Mouse (Mus musculus) ES-E14 (cell line): ENCODE data around the gene Srcap. TPM values are rescaled to one million over a fixed set of nuclear protein-coding genes. Genes with fewer than 3 reads are reported as not detected.
"Not testable (repeated sequence)": the region's sequence is repeated elsewhere in the genome, so short reads cannot be mapped to it uniquely, and the experiment has no call there.

Experiments used
- DNase-seq: peaks from one replicate; pipeline ENCODE4 v3.0.0-alpha.2; 2013; ENCODE audit warnings: low read depth, low spot score
- H3K27ac ChIP-seq: 2 replicates; pipeline ENCODE4 v1.5.1; 2012; ENCODE audit warnings: low read depth, mild to moderate bottlenecking, low read length, moderate library complexity, mixed read lengths; ENCODE audit not compliant: poor library complexity, insufficient read depth, severe bottlenecking
- H3K36me3 ChIP-seq: 2 replicates; pipeline ENCODE4 v1.6.1; 2012; ENCODE audit warnings: mild to moderate bottlenecking, low read length, moderate library complexity, mixed read lengths; ENCODE audit not compliant: control insufficient read depth, poor library complexity, insufficient read depth, severe bottlenecking
- H3K4me1 ChIP-seq, 2 experiments: fragments of 150-350 bp in 1 of 2; sonication (generic) in 1 of 2; 2 replicates each; pipeline ENCODE4 v1.6.1; 2012; ENCODE audit warnings: low read length in 2 of 2, mild to moderate bottlenecking in 1 of 2, mixed read lengths in 1 of 2; ENCODE audit not compliant: control insufficient read depth in 2 of 2, insufficient read depth in 2 of 2, poor library complexity in 1 of 2
- H3K4me3 ChIP-seq, 2 experiments: fragments of 150-350 bp in 1 of 2; sonication (generic) in 1 of 2; 2 replicates each; pipeline ENCODE4 v1.5.1; 2012; ENCODE audit warnings: low read length in 2 of 2, low read depth in 1 of 2, mild to moderate bottlenecking in 1 of 2, mixed read lengths in 1 of 2; ENCODE audit not compliant: insufficient read depth in 1 of 2, poor library complexity in 1 of 2, severe bottlenecking in 1 of 2
- H3K9ac ChIP-seq: 2 replicates; pipeline ENCODE4 v1.6.1; 2012; ENCODE audit warnings: low read depth, mild to moderate bottlenecking, low read length, mixed read lengths; ENCODE audit not compliant: poor library complexity, insufficient read depth, severe bottlenecking
- H3K9me3 ChIP-seq: fragments of 150-350 bp; sonication (generic); 2 replicates; pipeline ENCODE4 v1.6.1; 2012; ENCODE audit warnings: low read depth, mild to moderate bottlenecking, low read length; ENCODE audit not compliant: control insufficient read depth, insufficient read depth
- CHD2 ChIP-seq: IDR thresholded peaks from 2 replicates; pipeline ENCODE4 v1.6.1; 2014; ENCODE audit warnings: mild to moderate bottlenecking, low read depth, low read length, inconsistent platforms
- HCFC1 ChIP-seq: IDR thresholded peaks from 2 replicates; pipeline ENCODE4 v1.6.1; 2012; ENCODE audit warnings: low read length, inconsistent platforms, borderline replicate concordance; ENCODE audit not compliant: insufficient read depth
- MAFK ChIP-seq: IDR thresholded peaks from 2 replicates; pipeline ENCODE4 v1.6.1; 2014; ENCODE audit warnings: mild to moderate bottlenecking, low read depth, low read length, inconsistent platforms; ENCODE audit not compliant: insufficient read depth
- ZC3H11A ChIP-seq: IDR thresholded peaks from 2 replicates; pipeline ENCODE4 v1.6.1; 2012; ENCODE audit warnings: low read depth, mild to moderate bottlenecking, inconsistent platforms, low read length, borderline replicate concordance
- ZNF384 ChIP-seq: IDR thresholded peaks from 2 replicates; pipeline ENCODE4 v1.6.1; 2012; ENCODE audit warnings: low read depth, low read length, inconsistent platforms
- in situ Hi-C, 2 experiments: fragments of 600-800 bp; cut with MboI; formaldehyde crosslinking; loops; one replicate each; pipeline ENCODE4 v1.15.1; 2025; ENCODE audit warnings: low sequenced_read_pairs in 2 of 2, inconsistent platforms in 1 of 2; ENCODE audit not compliant: unreplicated experiment in 2 of 2
- total RNA-seq: library from RNA; depleted of rRNA; stranded (reverse); fragments of 300-350 nt; gene quantifications from 2 replicates; pipeline ENCODE4 v1.2.3, GENCODE M21; 2012

Srcap gene
- total RNA-seq, 1 experiment: 50.7 TPM

- Histone ChIP-seq H3K27ac (no peak overlapping the region), H3K4me1 (0 out of 4 replicates have a peak, but pooled peaks cover 1 to 3% of the 10 kb centered on the region in 2 experiments), H3K4me3 (no peak overlapping the region), H3K9me3 (no peaks in the 10 kb centered on the region), H3K36me3 (peaks cover 43% of the 10 kb centered on the region), H3K9ac (no peak overlapping the region)
- no peak for TF ChIP-seq MAFK
- TF ChIP-seq CHD2: no peak
- TF ChIP-seq HCFC1: no peak
- no peak for TF ChIP-seq ZNF384
- TF ChIP-seq ZC3H11A: no peak
- in situ Hi-C loops: no loop called here
- no peak for DNase-seq
Measured at GRCm38 (mm10) chr7:127485416-127485815, 26.4 kb upstream of the Srcap start.

GRCm38 (mm10) chr7:127488364-127488763 lies 23.4 kb upstream of the Srcap start:
- in situ Hi-C loops, H3K4me1 ChIP-seq, H3K4me3 ChIP-seq, H3K9ac ChIP-seq, H3K27ac ChIP-seq, DNase-seq, H3K9me3 ChIP-seq: not testable (repeated sequence)
- TF ChIP-seq ZNF384: peak; percentile 64
- H3K36me3 ChIP-seq: peaks cover 39% of the 10 kb centered on the region

GRCm38 (mm10) chr7:127489982-127490381 lies 21.8 kb upstream of the Srcap start:
- TF ChIP-seq HCFC1 (no peak), CHD2 (no peak), MAFK (no peak), ZNF384 (no peak), ZC3H11A (no peak)
- Histone ChIP-seq H3K36me3 (peaks cover 33% of the 10 kb centered on the region), H3K9me3 (no peaks in the 10 kb centered on the region), H3K4me1 (no peaks in the 10 kb centered on the region), H3K27ac (no peak overlapping the region), H3K4me3 (no peak overlapping the region; a peak in 1 of 4 replicates), H3K9ac (no peak overlapping the region)
- no peak for DNase-seq
- in situ Hi-C loops: no loop called here

GRCm38 (mm10) chr7:127491846-127492245 lies 19.9 kb upstream of the Srcap start:
- DNase-seq: no peak
- peaks cover 23% of the 10 kb centered on the region for H3K36me3 ChIP-seq
- H3K4me3 ChIP-seq: no peak overlapping the region
- no peak for TF ChIP-seq MAFK
- H3K9ac ChIP-seq: no peak overlapping the region
- in situ Hi-C loops: no loop called here
- no peaks in the 10 kb centered on the region for H3K4me1 ChIP-seq
- H3K27ac ChIP-seq: no peak overlapping the region
- H3K9me3 ChIP-seq: no peaks in the 10 kb centered on the region

GRCm38 (mm10) chr7:127494648-127495047 lies 17.1 kb upstream of the Srcap start:
- H3K9ac ChIP-seq: no peak overlapping the region
- peaks cover 12% of the 10 kb centered on the region for H3K36me3 ChIP-seq
- no peaks in the 10 kb centered on the region for H3K4me1 ChIP-seq
- no peak overlapping the region for H3K4me3 ChIP-seq
- DNase-seq: no peak
- in situ Hi-C loops: no loop called here
- H3K9me3 ChIP-seq: no peaks in the 10 kb centered on the region
- TF ChIP-seq ZC3H11A (no peak), HCFC1 (no peak), CHD2 (no peak), ZNF384 (no peak), MAFK (no peak)
- H3K27ac ChIP-seq: no peak overlapping the region
